Mouse (Mus musculus): ENCODE data around the gene Amdhd1.

The Amdhd1 gene

DNA sequence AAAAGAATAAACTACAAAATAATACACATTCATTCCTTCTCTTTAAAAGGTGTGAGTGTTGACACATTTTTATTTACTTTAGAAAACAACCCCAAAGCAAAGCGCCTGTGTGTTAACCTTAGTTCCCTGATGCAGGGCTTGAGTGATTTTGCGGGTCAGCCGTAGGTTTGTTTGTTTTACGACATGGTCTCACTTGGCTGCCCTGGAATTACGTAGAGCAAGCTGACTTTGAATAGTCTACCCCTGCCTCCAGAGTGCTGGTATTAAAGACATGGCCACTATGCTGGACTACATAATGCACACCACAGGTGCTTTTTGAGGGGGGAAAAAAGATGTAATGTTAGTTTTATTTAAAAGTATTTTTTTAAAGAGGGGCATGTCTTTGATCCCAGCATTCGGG lies 1.0 kb downstream of the Amdhd1 start:
- no peak for DNase-seq

DNA sequence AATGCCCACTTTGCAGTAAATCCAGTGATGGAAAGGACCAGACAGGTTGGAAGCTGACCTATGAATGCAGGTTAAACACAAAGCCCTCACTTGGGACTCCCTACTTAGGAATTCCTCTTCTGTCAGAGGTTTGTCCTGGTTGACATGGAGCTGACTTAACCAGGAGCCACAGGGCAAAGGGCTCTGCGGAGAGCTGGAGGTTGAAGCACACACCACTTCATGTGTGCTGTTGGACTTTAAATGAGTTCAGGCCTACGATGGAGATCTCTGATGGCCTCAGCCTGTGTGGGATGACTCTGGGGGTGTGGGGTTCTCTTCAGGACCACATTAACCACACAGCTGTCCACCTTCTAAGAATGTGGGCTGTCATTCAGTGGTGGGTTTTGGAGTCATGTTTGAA lies 1.5 kb downstream of the Amdhd1 start:
- no peak for DNase-seq

DNA sequence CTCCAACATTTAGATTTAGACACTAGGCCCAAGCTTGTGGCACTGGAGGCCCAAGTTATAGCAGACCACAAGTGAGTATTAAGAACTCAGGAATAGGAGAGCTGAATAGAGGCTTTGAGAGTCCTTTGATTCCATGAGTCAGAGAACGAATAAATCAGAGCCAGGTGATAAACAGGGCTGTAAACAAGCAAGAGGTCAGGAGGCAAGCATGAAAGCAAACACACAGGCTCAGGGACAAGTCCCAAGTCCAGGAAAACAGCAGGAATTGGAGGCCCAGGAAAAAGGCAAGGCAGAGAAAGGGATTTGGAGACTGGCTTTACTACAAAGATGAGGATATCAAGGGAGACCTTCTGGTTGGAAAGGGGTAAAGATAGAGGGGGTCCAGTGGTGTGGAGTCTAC lies 14.5 kb downstream of the Amdhd1 start:
- no peak for DNase-seq

DNA sequence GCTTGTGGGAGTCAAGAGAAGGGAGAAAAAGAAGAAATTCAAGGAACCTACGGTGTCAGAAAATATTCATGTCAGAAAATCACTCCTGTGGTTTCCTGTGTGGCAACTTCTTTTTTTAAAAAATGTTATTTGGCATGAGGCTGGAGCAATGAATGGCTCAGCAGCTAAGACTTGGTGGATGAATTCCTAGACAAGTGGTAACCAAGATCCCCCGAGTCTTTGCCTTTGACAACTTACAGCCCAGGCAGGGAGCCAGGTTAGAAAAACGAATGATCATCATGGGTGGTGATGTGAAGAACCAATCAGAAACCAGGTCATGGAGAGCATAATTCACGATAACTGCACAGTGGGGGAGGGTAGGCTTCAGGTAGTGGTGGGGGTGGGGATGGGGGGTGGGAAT lies 18.8 kb downstream of the Amdhd1 start:
- peak in 1 of 2 experiments; percentile 13 for DNase-seq

- DNase-seq, result peak; percentile 62 to 69
These were observed 20.1 kb downstream of the Amdhd1 start for GRCm38 (mm10) chr10:93519756-93520155.

DNA sequence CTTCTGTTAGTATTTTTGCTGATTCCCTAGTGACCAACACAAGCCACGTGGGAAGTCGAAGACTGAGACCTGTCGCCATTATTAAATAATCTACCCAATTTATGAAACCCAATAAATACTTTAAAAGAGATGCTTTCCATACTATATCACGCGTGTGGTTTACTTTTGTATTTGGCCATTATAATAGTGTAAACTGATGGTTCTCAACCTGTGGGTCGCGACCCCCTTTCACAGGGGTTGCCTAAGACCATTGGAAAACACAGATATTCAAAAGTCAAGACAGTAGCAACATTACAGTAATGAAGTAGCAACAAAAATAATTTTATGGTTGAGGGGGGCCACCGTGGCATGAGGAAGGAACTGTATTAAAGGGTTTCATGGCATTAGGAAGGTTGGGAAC lies 20.7 kb downstream of the Amdhd1 start:
- DNase-seq, result no peak

DNA sequence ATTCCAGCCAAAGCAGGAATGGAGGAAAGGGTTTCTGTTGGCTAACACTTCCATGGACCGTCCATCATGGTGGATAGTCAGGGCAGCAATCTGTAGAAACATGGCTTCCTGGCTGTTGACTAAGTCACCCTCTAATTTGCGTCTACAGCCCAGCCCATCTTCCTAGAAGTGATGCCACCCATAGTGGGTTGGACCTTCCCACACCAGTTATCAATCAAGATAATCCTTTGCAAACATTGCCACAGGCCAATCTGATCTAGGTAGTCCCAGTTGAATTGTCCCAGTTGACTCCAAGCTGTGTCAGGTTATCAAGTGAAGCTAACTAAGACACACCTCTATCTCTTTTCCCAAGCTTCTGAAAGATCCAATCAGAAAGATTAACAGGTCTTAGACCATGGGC lies 21.2 kb downstream of the Amdhd1 start:
- DNase-seq, result no peak

GRCm38 (mm10) chr10:93518186-93518585 lies 21.6 kb downstream of the Amdhd1 start:
- DNase-seq, result no peak

DNA sequence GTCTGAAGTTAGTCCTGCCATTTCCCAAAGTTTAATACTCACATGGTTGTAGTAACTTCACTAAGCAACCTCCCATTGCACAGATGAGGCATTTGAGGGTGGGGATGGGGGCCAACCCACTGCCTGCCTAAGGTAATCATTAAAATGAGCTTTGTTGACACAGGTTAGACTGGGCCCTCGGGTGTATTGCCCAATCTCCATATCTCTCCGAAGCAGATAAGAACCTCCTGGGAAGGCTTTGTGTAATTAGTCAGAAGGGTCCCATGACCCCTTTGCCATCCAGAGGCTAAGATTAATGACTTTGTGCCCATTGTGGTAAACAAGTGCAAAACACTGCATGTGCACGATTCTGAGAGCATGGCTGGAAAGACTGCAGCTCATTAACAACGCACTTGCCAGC lies 22.1 kb downstream of the Amdhd1 start:
- no peak for DNase-seq

DNA sequence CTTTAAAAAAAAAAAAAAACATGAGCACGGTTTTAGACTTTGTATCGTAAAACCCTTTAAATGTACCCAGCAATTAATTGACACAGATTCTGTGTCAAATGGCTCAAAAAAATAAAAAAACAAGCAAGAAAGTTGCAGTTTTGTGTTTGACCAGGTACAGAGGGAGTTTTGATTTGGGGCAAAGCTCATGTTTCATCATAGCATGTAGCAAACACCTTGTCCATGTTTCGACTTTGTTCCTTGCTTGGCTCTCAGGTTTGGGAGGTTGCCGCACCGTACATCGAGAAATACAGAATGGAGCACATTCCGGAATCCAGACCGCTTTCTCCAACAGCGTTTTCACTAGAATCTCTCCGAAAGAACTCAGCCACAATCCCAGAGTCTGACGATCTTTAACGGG lies 23.9 kb downstream of the Amdhd1 start:
- DNase-seq, result no peak

DNA sequence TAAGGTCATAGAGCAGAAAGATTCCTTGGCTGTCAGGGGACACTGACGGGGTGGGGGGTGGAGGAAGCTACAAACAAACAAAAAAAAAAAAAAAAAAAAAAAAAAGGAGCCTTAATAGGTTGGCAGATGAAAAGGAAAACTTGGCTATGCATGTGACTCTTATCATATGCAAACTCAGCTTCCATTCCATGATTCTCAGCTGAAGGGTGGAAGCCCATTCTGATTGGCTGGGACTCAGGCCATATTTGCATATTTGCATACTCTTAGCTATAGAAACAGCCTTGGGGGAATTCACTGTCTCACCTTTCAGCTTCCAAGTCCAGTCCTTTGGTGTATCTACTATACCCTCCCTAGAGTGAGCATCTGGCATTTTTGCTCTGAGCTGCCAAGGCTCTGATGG lies 24.4 kb downstream of the Amdhd1 start:
- peak; percentile 23 to 30 for DNase-seq

DNA sequence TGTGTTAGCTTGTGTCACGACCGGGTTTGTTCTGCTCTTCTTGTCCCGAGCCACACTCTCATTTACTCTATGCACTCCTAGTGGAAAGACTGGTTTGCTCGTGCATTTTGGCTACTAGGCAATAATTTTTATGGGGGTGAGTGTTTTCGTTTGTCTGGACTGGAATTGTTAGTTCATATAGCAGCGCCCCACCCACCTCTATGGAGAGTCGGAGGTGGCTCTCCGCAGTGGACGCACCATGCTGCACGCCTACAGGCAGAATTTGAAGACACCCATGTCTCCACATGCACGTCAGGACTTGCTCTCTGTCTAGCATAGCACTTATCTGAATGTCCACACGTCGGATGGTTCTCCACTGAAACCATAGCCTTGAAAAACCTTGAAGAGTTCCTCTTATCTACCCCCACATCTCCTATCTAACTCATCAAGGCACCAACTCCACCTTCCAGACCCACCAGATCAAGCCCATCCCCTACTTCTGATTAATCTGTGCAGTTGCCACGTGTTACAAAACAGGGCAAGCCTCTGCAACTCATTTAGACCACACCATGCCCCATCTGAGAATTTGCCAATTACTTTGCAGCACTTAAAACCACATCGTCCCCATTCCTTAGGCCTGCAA lies 30.2 kb downstream of the Amdhd1 start:
- no peak for DNase-seq

GRCm38 (mm10) chr10:93508383-93508970 lies 31.4 kb downstream of the Amdhd1 start:
- no peak for DNase-seq

- DNase-seq, result no peak
These were observed 38.5 kb downstream of the Amdhd1 start for GRCm38 (mm10) chr10:93501346-93501745.

DNA sequence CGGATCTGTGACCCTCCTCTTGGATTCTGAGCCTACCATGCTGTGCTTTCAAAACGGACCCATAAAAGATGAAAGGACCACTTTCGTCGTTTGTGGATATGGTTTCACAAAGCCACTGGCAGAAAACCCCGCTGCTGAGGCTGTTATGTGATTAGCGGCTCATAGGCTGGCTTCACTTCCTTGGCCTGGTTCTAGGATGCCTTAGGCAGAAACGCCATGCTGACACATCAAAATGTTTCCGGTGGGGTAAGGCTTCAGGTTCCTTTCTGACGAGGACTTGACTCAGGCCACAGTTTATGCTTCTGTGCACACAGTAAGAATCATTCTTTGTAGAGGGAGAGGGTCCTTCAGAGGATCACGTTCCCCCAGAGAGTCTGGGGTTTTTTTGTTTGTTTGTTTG lies 39.0 kb downstream of the Amdhd1 start:
- no peak for DNase-seq

DNA sequence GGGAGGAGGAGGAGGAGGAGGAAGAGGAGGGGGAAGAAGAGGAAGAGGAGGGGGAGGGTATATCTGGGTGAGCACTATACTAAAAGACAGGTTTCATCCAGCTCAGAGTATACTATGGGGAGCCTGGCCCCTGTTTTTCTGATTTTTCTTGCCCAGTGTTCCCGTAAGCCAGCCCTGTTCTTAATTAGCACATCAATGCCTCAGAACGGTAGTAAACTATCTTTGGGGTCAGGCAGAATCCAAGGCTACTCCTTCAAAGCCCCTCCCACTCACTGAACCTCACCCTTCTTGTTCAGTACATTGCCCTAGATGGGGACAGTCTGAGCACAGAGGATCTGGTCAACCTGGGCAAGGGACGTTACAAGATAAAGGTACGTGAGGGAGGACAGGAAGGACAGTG lies 49.4 kb downstream of the Amdhd1 start:
- DNase-seq, result no peak

DNA sequence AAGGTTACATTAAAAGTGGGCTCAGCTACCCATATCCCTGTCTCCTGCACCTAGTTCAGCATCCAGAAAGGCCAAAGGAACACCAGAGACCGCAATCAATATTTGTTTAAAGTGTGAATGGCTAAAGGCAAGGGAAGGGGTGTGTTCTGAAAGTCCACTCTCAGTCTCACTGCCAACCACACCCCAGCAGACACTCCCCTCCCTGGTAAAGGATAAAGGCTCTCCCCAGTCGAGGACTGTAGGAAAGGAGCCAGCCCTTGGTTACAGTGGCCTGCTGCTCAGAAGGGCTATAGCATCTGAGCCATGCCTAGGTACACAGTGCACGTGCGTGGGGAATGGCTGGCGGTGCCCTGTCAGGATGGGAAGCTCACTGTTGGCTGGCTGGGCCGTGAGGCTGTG lies 51.0 kb downstream of the Amdhd1 start:
- no peak for DNase-seq

GRCm38 (mm10) chr10:93488066-93488827 lies 51.6 kb downstream of the Amdhd1 start, which contains the start of gene Hal:
Gene Hal, plus strand, starts transcription at chr10:93488768.
- no peak for DNase-seq

DNA sequence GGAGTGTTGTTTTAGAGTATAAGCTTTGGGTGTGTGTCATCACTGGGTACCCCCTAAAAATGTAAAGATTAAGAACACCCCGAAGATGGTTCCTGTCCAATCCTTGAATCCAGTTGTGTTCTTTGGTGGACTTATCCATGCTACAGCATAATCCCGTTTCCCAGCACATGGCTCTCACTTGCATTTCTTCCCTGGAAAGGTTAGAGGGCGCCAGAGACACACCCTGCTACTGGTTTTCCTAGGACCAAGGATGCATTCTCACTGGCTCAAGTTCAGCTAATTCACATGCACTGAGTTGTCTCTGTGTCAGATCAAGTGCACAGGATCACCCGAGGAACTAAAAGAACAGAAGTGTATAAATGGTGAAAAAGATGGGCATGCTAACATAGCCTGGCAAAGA lies 53.2 kb downstream of the Amdhd1 start:
- peak; percentile 70 to 80 for DNase-seq

GRCm38 (mm10) chr10:93485055-93485691 lies 54.7 kb downstream of the Amdhd1 start:
- DNase-seq, result peak; percentile 77 to 83

GRCm38 (mm10) chr10:93484511-93484910 lies 55.3 kb downstream of the Amdhd1 start:
- DNase-seq, result no peak

Measured in cerebellum, postnatal 10 days (tissue).